Mouse (Mus musculus): ENCODE data around the gene Amot.

GRCm38 (mm10) chrX:145529602-145530001, 24.6 kb upstream of the Amot start:
- no peak for TF ChIP-seq CTCF (IDR thresholded peaks at IDR 0.05; ENCODE audit: low read depth, low read length)
- no peak for TF ChIP-seq POLR2A (IDR thresholded peaks at IDR 0.05; ENCODE audit: borderline replicate concordance, low read depth, low read length)
